Mouse (Mus musculus): ENCODE measurements at regions not wholly inside any gene's neighbourhood (a gene's known extent, or its start where the extent isn't known, plus 50 kb on each side); places are given as distances from the start of the nearest gene placed in this dataset.
A peak's percentile ranks its signal among the peaks of the same experiment; 100 is the strongest.

- DNase-seq (ENCODE audit: low spot score in 2 of 2), result no peak
- intact Hi-C loops (cut with DNase I), result no loop called here
Observed at GRCm38 (mm10) chr6:7464346-7464745, 90.3 kb upstream of the Tac1 start.

- DNase-seq (ENCODE audit: low spot score in 2 of 2), result peak; percentile 9 to 19
- intact Hi-C loops (cut with DNase I), result no loop called here
Observed at GRCm38 (mm10) chr6:7472366-7473026, 82.2 kb upstream of the Tac1 start.

- no peak for DNase-seq (ENCODE audit: low spot score in 2 of 2)
- intact Hi-C loops (cut with DNase I), result no loop called here
Observed at GRCm38 (mm10) chr6:7473730-7474129, 80.9 kb upstream of the Tac1 start.

GRCm38 (mm10) chr6:7476907-7477306 lies 77.8 kb upstream of the Tac1 start:
- DNase-seq (ENCODE audit: low spot score in 2 of 2), result no peak
- intact Hi-C loops (cut with DNase I), result no loop called here

- DNase-seq (ENCODE audit: low spot score in 2 of 2), result no peak
- intact Hi-C loops (cut with DNase I), result no loop called here
Observed at GRCm38 (mm10) chr6:7494299-7494698, 60.4 kb upstream of the Tac1 start.

GRCm38 (mm10) chr6:7496766-7497165 lies 57.9 kb upstream of the Tac1 start:
- DNase-seq (ENCODE audit: low spot score in 2 of 2), result no peak
- intact Hi-C loops (cut with DNase I), result no loop called here
